27 mouse cellular contexts compared by ENCODE assay signal in genomic region chrX:13848473-13848872, GRCm38 (mm10). TPM values are rescaled to one million over a fixed set of nuclear protein-coding genes. Genes with fewer than 3 reads are reported as not detected.
A peak's percentile ranks its signal among the peaks of the same experiment; 100 is the strongest.
DNase-seq lines count a peak whose midpoint lies in the region; ATAC-seq and TF ChIP-seq lines count a peak whose summit lies in the region.
"Had no signal": no experiment of that assay in that cellular context is flagged by ENCODE, and none has a peak within 500 bp of the region (broad histone marks: within the 10 kb centered on the region; RNA-seq: fewer than 3 reads in every experiment).

No protein-coding gene starts in this region.

- 0 out of 2 replicates have a peak, but pooled peaks have one; percentile 8 for ATAC-seq in liver, embryonic 11.5 days (replicated peaks; ENCODE audit: low FRiP score)
- ATAC-seq in liver, embryonic 13.5 days (ENCODE audit: low read depth) = peak; percentile 10; the same call in 1 of the 2 replicates
- ATAC-seq: forebrain, embryonic 15.5 days; Patski had no signal

- DNase-seq in cerebellum, adult 9-11 months = peak; percentile 5
- DNase-seq in cerebellum, adult 2 months = no peak
- DNase-seq in liver, embryonic 11.5 days (ENCODE audit: low spot score) = no peak
- DNase-seq in liver = no peak
- no peak for DNase-seq in liver, embryonic 13.5 days
- no peak for DNase-seq in layer of hippocampus, adult 18-20 months (ENCODE audit: low spot score in 2 of 2)
- DNase-seq in urinary bladder, postnatal 14 days (ENCODE audit: low spot score) = no peak
- DNase-seq: adrenal gland, postnatal 10 days; adrenal gland, postnatal 36 days; cerebellum, adult 18-20 months; cerebellum, postnatal 10 days; cerebellum, postnatal 36 days; embryo, embryonic 11 days; gastrocnemius, postnatal 25 days; heart, adult 2 months; heart, postnatal 14 days had no signal

- H3K27ac ChIP-seq in cerebellum, adult 2 months (ENCODE audit: insufficient read depth, low read length) = no peak overlapping the region
- no peak overlapping the region for H3K27ac ChIP-seq in liver, embryonic 11.5 days (ENCODE audit: low read depth, low read length)
- H3K27ac ChIP-seq in liver, embryonic 13.5 days = no peak overlapping the region
- H3K27ac ChIP-seq in small intestine, adult 2 months (ENCODE audit: insufficient read depth, low read depth, low read length) = peak overlapping the region; percentile 35; the same call in 1 of the 2 replicates
- H3K27ac ChIP-seq: embryonic facial prominence, embryonic 10.5 days; embryonic facial prominence, embryonic 13.5 days; forebrain, embryonic 12.5 days; heart, adult 2 months; heart, embryonic 10.5 days; heart, embryonic 13.5 days; hindbrain, embryonic 12.5 days had no signal

- 0 out of 2 replicates have a peak overlapping the region, but pooled peaks have one; percentile 74 for H3K4me2 ChIP-seq in liver, embryonic 11.5 days
- peak overlapping the region; percentile 79 for H3K4me2 ChIP-seq in liver, embryonic 13.5 days

- WGBS in cerebellum, adult 2 months = 100% methylated on average over 1 of the region's 1 CpGs
- 39% methylated on average over 1 of the region's 1 CpGs for WGBS in liver, embryonic 11.5 days
- 50% methylated on average over 1 of the region's 1 CpGs for WGBS in liver, embryonic 13.5 days (ENCODE audit: insufficient replicate concordance)
- WGBS in small intestine, adult 2 months = 38% methylated on average over 1 of the region's 1 CpGs

- H3K27me3 ChIP-seq in cerebellum, adult 2 months (ENCODE audit: control insufficient read depth, insufficient read depth, low read length) = no peaks in the 10 kb centered on the region
- H3K27me3 ChIP-seq in liver, embryonic 11.5 days (replicated peaks; ENCODE audit: control insufficient read depth, insufficient read depth, low read length) = no peaks in the 10 kb centered on the region
- peaks cover 9% of the 10 kb centered on the region; the same call in 1 of the 2 replicates for H3K27me3 ChIP-seq in liver, embryonic 13.5 days
- H3K27me3 ChIP-seq in small intestine, adult 2 months (ENCODE audit: control insufficient read depth, insufficient read depth, low read length) = no peaks in the 10 kb centered on the region
- H3K27me3 ChIP-seq: embryonic facial prominence, embryonic 13.5 days; forebrain, embryonic 12.5 days; forebrain, embryonic 15.5 days; heart, embryonic 13.5 days; hindbrain, embryonic 12.5 days; hindbrain, embryonic 15.5 days had no signal

- no peaks in the 10 kb centered on the region for H3K4me1 ChIP-seq in cerebellum, adult 2 months (ENCODE audit: control insufficient read depth, insufficient read depth, low read length)
- H3K4me1 ChIP-seq in liver, embryonic 11.5 days (replicated peaks; ENCODE audit: control insufficient read depth, insufficient read depth, low read length) = no peaks in the 10 kb centered on the region
- H3K4me1 ChIP-seq in liver, embryonic 13.5 days (replicated peaks) = peaks cover 15% of the 10 kb centered on the region
- no peaks in the 10 kb centered on the region for H3K4me1 ChIP-seq in small intestine, adult 2 months (ENCODE audit: control insufficient read depth, insufficient read depth, insufficient read length, low read length)
- H3K4me1 ChIP-seq: embryonic facial prominence, embryonic 10.5 days; embryonic facial prominence, embryonic 13.5 days; forebrain, embryonic 12.5 days; forebrain, embryonic 15.5 days; heart, embryonic 10.5 days; heart, embryonic 13.5 days; hindbrain, embryonic 12.5 days; hindbrain, embryonic 15.5 days had no signal

- no peak for TF ChIP-seq POLR2A in cerebellum, adult 2 months (IDR thresholded peaks at IDR 0.05; ENCODE audit: borderline replicate concordance, insufficient read depth, low read length)
- no peak for TF ChIP-seq POLR2A in small intestine, adult 2 months (IDR thresholded peaks at IDR 0.05; ENCODE audit: low read depth, low read length)

- no peak for TF ChIP-seq CTCF in cerebellum, adult 2 months (IDR thresholded peaks at IDR 0.05; ENCODE audit: borderline replicate concordance, insufficient read depth, low read depth, low read length)
- no peak for TF ChIP-seq CTCF in small intestine, adult 2 months (IDR thresholded peaks at IDR 0.05; ENCODE audit: extremely low read depth, insufficient read length, insufficient replicate concordance, low read depth, low read length)

- no peak overlapping the region for H3K4me3 ChIP-seq in cerebellum, adult 2 months (replicated peaks; ENCODE audit: insufficient read depth, low read depth, low read length)
- no peak overlapping the region for H3K4me3 ChIP-seq in liver, embryonic 11.5 days (ENCODE audit: low read depth, low read length)
- no peak overlapping the region for H3K4me3 ChIP-seq in liver, embryonic 13.5 days (replicated peaks)
- H3K4me3 ChIP-seq in small intestine, adult 2 months (ENCODE audit: low read depth, low read length) = no peak overlapping the region
- H3K4me3 ChIP-seq: embryonic facial prominence, embryonic 10.5 days; embryonic facial prominence, embryonic 13.5 days; erythroblast, embryonic 14.5 days; forebrain, embryonic 12.5 days; heart, adult 2 months; heart, embryonic 10.5 days; heart, embryonic 13.5 days had no signal

- H3K9me3 ChIP-seq in liver, embryonic 11.5 days (ENCODE audit: control insufficient read depth, low read length) = no peaks in the 10 kb centered on the region
- no peaks in the 10 kb centered on the region for H3K9me3 ChIP-seq in liver, embryonic 13.5 days (replicated peaks)
- H3K9me3 ChIP-seq: embryonic facial prominence, embryonic 13.5 days; forebrain, embryonic 12.5 days; forebrain, embryonic 15.5 days; heart, embryonic 10.5 days; heart, embryonic 13.5 days; hindbrain, embryonic 12.5 days; hindbrain, embryonic 15.5 days had no signal

- H3K9ac ChIP-seq in liver, embryonic 11.5 days (ENCODE audit: low read depth, low read length) = no peak overlapping the region
- H3K9ac ChIP-seq in liver, embryonic 13.5 days = no peak overlapping the region
- H3K9ac ChIP-seq: embryonic facial prominence, embryonic 13.5 days; forebrain, embryonic 12.5 days; forebrain, embryonic 15.5 days; heart, embryonic 13.5 days; hindbrain, embryonic 12.5 days; hindbrain, embryonic 15.5 days had no signal

- no peaks in the 10 kb centered on the region for H3K36me3 ChIP-seq in liver, embryonic 11.5 days (ENCODE audit: control insufficient read depth, insufficient read depth, low read length)
- H3K36me3 ChIP-seq in liver, embryonic 13.5 days = no peaks in the 10 kb centered on the region
- H3K36me3 ChIP-seq in small intestine, adult 2 months (ENCODE audit: control insufficient read depth, insufficient read depth, low read length) = no peaks in the 10 kb centered on the region
- H3K36me3 ChIP-seq: embryonic facial prominence, embryonic 10.5 days; embryonic facial prominence, embryonic 13.5 days; forebrain, embryonic 12.5 days; forebrain, embryonic 15.5 days; heart, embryonic 10.5 days; heart, embryonic 13.5 days; hindbrain, embryonic 12.5 days; hindbrain, embryonic 15.5 days had no signal

RNA-seq across cellular contexts. Expression of gene Cask, which starts 2.7 kb away (rescaled TPM):
- 24.5 and 26.6 TPM in 2 replicates for polyA plus RNA-seq in cerebellum, adult 2 months (2012; rRNA removed)
- polyA plus RNA-seq in liver, embryonic 11.5 days (2014; fragmentation: Nextera tagmentation; extraction: Ambion mirVana) = 3.5 TPM in 2 replicates
- 0.99 and 1.3 TPM in 2 replicates for polyA plus RNA-seq in liver, embryonic 13.5 days (2015; fragmentation: Nextera tagmentation; extraction: Ambion mirVana)
- 3.0 and 9.2 TPM in 2 replicates for polyA plus RNA-seq in small intestine, adult 2 months (2012; rRNA removed)
- 10 to 100 TPM; 70.0 to 73.2 TPM for total RNA-seq in layer of hippocampus, adult 18-20 months (2021)
